Mouse (Mus musculus) ES-Bruce4 (cell line): ENCODE measurements around the gene Nbea.

ENCODE experiments used
- CTCF ChIP-seq: IDR thresholded peaks from one replicate; pipeline ENCODE4 v1.8.1; 2011; ENCODE audit warnings: low read depth, low read length
- EP300 ChIP-seq: IDR thresholded peaks from 2 replicates; pipeline ENCODE4 v1.6.1; 2011; ENCODE audit warnings: low read depth, low read length; ENCODE audit not compliant: insufficient read depth
- POLR2A ChIP-seq: IDR thresholded peaks from one replicate; pipeline ENCODE4 v1.8.1; 2011; ENCODE audit warnings: low read length; ENCODE audit not compliant: insufficient read depth

DNA sequence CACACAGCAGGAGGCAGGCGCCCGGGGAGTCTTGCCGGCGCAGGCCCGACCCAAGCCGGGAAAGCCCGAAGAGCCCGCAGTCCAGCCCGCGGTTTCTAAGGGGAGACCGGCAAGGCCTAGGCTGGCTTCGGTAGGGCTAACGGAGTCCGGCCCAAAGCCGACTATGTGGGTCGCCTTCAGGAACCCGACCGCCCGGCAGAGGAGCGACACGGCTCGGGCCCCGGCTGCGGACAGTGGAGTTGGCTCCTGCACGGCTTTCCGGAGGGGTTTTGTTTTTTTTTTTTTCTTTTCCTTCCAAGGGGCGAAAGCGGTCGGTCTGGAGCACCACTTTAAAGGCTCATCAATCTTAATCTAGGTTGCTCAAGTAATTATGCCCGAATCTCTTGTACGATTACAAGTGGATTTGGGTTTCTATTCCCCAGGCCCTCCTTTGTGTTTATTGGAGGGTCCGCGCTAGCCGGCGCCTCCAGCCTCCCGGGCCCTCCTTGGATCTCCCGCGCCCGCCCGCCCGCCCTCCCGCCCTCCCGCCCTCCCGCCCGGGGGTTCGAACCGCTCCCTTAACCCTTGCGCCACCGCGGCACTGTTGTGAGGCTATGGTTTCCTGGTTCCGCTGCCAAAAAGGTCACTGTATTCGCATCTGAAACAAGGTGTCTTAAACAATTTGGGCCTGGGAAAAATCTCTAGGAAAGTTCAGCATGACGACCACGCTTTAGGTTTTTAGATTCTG lies 395.9 kb downstream of the Nbea start:
- TF ChIP-seq CTCF (no peak), POLR2A (no peak), EP300 (no peak)
